Mouse (Mus musculus) limb, embryonic 11.5 days (tissue): ENCODE results near the gene Focad. TPM values are rescaled to one million over a fixed set of nuclear protein-coding genes. Genes with fewer than 3 reads are reported as not detected.

Experiments used
- ATAC-seq: fragments of 200-750 bp; cut with Nextera tagmentation; 2 replicates; pipeline ENCODE4 v1.8.0; 2017; ENCODE audit warnings: low read depth; ENCODE audit not compliant: insufficient number of reproducible peaks, low FRiP score, low TSS enrichment
- DNase-seq: peaks from one replicate; pipeline ENCODE4 v3.0.0-alpha.2; 2015; ENCODE audit warnings: low spot score
- H3K27ac ChIP-seq: fragments of 300-500 bp; sonication (generic); replicated peaks from 2 replicates; pipeline ENCODE4 v1.5.1; 2014; ENCODE audit warnings: low read depth, mild to moderate bottlenecking, low read length
- H3K27me3 ChIP-seq: fragments of 300-500 bp; sonication (generic); 2 replicates; pipeline ENCODE4 v1.6.1; 2014; ENCODE audit warnings: mild to moderate bottlenecking, low read length, mixed read lengths; ENCODE audit not compliant: control insufficient read depth, insufficient read depth
- H3K36me3 ChIP-seq: fragments of 300-500 bp; sonication (generic); 2 replicates; pipeline ENCODE4 v1.6.1; 2014; ENCODE audit warnings: mild to moderate bottlenecking, low read length, moderate library complexity, mixed read lengths; ENCODE audit not compliant: control insufficient read depth, insufficient read depth
- H3K4me1 ChIP-seq: fragments of 300-500 bp; sonication (generic); 2 replicates; pipeline ENCODE4 v1.6.1; 2014; ENCODE audit warnings: low read length, mixed read lengths; ENCODE audit not compliant: control insufficient read depth, insufficient read depth
- H3K4me2 ChIP-seq: fragments of 300-500 bp; sonication (generic); 2 replicates; pipeline ENCODE4 v1.6.1; 2014; ENCODE audit warnings: low read depth, mild to moderate bottlenecking, moderate library complexity; ENCODE audit not compliant: severe bottlenecking
- H3K4me3 ChIP-seq: fragments of 300-500 bp; sonication (generic); 2 replicates; pipeline ENCODE4 v1.5.1; 2014; ENCODE audit warnings: low read depth, low read length
- H3K9ac ChIP-seq: fragments of 300-500 bp; sonication (generic); 2 replicates; pipeline ENCODE4 v1.6.1; 2014; ENCODE audit warnings: mild to moderate bottlenecking, low read length
- H3K9me3 ChIP-seq: fragments of 300-500 bp; sonication (generic); 2 replicates; pipeline ENCODE4 v1.6.1; 2016; ENCODE audit warnings: low read length; ENCODE audit not compliant: control insufficient read depth
- WGBS: fragments of 180-500 bp; shearing (Covaris S2); extraction: QIAGEN DNeasy Blood & Tissue Kit; methylation state at CpG from one replicate; pipeline ENCODE4 v1.1.7; 2014; 5-methylcytosine and 5-hydroxymethylcytosine counted together
- polyA plus RNA-seq: library from polyadenylated mRNA; unstranded; fragments of >200 nt; fragmentation: Nextera tagmentation; extraction: Ambion mirVana; gene quantifications from 2 replicates; pipeline ENCODE4 v1.2.1, GENCODE M21; 2014

The Focad gene
- polyA plus RNA-seq, 1 experiment from 2014 or later, result 13.9 TPM

DNA sequence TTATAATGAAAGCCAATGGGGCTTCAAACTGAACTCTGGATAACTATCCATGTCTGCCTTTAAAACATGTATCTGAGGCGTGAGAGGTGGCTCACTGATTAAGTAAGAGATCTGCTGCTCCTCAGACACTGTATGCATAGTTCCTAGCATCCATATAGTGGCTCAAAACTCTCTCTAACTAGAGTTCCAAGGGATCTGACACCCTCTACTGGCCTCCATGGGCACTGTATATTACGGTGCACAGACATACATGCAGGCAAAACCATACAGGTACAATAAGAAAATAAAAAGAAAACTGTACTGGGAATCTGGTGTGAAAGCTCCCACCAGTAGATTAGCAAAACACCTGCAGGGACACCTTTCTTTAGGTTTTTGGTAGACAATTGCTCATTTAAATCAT, 186.1 kb downstream of the Focad start:
- 87% methylated on average over 2 of the region's 2 CpGs for WGBS
- Histone ChIP-seq H3K27me3 (no peaks in the 10 kb centered on the region), H3K4me1 (peaks cover 1% of the 10 kb centered on the region; the same call in 1 of the 2 replicates), H3K4me2 (no peak overlapping the region), H3K9me3 (no peaks in the 10 kb centered on the region), H3K4me3 (no peak overlapping the region), H3K36me3 (no peaks in the 10 kb centered on the region), H3K9ac (no peak overlapping the region), H3K27ac (no peak overlapping the region)
- DNase-seq, result no peak
- ATAC-seq, result no peak

DNA sequence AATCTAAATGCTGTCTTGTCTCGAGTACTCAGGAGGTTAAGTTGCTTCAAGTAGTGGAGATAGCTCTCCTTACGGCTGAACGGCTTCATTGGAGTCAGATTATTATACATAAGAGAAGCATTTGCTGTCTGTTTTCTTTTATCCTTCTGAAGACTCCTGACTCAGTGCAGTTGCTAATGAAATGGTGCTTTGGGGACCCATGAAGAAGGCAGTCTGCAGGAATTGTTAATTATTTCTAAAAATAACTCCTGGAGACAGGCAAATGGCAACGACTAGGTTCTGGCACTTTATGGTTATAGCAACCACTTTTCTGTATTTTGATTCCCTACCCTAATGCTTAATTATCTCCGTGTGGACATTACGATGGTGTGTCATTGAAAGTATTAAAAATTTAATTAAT, 201.1 kb downstream of the Focad start:
- DNase-seq (no peak), ATAC-seq (no peak)
- H3K4me3 ChIP-seq, result no peak overlapping the region
- no peaks in the 10 kb centered on the region for H3K36me3 ChIP-seq
- H3K27ac ChIP-seq, result no peak overlapping the region
- H3K27me3 ChIP-seq, result no peaks in the 10 kb centered on the region
- no peaks in the 10 kb centered on the region for H3K9me3 ChIP-seq
- 68% methylated on average over 6 of the region's 6 CpGs for whole genome bisulfite sequencing
- H3K9ac ChIP-seq, result no peak overlapping the region
- no peak overlapping the region for H3K4me2 ChIP-seq
- no peaks in the 10 kb centered on the region for H3K4me1 ChIP-seq

DNA sequence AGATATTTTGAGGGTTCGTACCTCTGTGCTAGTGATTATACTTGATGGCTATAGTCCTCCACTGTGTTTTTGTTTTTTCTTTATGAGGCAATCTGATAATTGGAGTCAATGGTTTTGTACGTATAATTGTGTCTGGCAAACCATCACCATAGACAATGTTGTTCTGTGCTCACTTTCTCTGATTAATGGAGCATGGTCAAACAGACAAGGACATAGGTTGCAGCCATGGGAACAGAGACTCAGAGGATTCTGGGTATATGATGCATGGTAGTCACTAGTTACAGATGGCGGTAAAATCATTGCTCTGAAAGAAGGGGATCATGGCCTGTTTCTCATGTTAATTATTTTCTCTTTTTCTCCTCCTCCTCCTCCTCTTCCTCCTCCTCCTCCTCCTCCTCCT, 205.1 kb downstream of the Focad start:
- H3K27me3 ChIP-seq, result no peaks in the 10 kb centered on the region
- DNase-seq (no peak), ATAC-seq (no peak)
- H3K27ac ChIP-seq, result no peak overlapping the region
- H3K36me3 ChIP-seq, result no peaks in the 10 kb centered on the region
- H3K9me3 ChIP-seq, result no peaks in the 10 kb centered on the region
- 69% methylated on average over 3 of the region's 3 CpGs for WGBS
- H3K4me2 ChIP-seq, result no peak overlapping the region
- H3K4me3 ChIP-seq, result no peak overlapping the region
- no peak overlapping the region for H3K9ac ChIP-seq
- no peaks in the 10 kb centered on the region for H3K4me1 ChIP-seq

DNA sequence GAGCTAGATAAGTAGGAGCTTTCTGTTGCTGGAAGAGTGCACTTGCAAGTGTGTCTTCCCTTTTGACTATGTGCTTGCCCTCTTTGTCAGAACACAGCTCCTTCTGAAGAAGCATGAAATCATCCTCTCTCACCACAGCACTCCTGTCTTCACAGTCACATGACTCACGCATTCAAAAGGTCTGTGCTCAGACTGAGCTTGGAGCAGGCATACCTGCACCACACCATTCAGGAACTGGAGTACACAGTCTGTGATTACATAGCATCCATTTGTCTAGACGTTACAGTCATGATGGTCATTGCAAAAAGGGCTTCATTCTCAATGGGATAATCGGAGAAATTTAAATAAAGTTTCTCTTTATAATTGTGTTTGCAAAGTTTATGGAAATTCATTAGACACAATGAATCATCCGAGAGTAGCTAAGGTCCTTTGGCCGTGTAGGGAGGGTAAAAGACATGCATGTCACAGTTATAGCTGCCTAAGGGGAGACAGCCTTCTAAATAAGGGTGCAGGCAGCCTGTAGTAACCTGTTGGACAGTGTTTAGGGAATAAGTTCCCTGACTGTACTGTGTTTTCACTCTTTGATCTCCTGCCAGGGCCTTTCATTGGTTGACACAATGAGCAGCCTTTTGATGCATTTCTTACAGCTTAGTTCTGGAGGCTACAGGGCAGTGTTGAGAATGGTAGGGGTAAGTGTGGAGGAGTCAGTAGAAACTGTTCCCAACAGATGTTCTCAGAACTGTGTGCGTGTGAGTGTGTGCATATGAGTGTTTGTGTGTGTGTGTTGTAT, 206.6 kb downstream of the Focad start:
- Histone ChIP-seq H3K9me3 (no peaks in the 10 kb centered on the region), H3K4me1 (no peaks in the 10 kb centered on the region), H3K27me3 (no peaks in the 10 kb centered on the region), H3K36me3 (no peaks in the 10 kb centered on the region), H3K9ac (no peak overlapping the region), H3K4me3 (no peak overlapping the region), H3K4me2 (no peak overlapping the region), H3K27ac (no peak overlapping the region)
- DNase-seq, result no peak
- WGBS, result 81% methylated on average over 6 of the region's 6 CpGs
- ATAC-seq, result no peak

DNA sequence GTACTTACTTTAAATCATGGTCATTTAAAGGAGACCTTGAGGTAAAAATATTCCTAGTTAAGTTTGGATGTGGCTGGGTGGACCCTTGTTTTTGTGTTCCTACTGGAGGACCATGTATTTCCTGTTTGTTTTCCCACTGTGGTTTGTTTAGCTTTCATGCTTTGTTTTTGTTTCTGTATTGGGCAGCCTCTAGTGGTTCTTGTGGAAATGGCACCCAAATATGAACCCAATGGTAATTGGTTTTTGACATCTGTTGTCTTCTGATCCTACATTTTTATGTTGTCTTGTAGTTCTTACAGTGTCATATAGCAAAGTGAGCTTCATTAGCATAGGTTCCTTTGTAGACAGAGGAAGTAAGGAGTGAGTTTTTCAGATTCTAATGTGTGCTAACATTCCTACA, 207.9 kb downstream of the Focad start:
- Histone ChIP-seq H3K4me3 (no peak overlapping the region), H3K9ac (no peak overlapping the region), H3K9me3 (no peaks in the 10 kb centered on the region), H3K27me3 (no peaks in the 10 kb centered on the region), H3K4me1 (no peaks in the 10 kb centered on the region), H3K4me2 (no peak overlapping the region), H3K36me3 (no peaks in the 10 kb centered on the region), H3K27ac (no peak overlapping the region)
- no peak for DNase-seq
- ATAC-seq, result no peak

- Histone ChIP-seq H3K4me1 (no peaks in the 10 kb centered on the region), H3K27me3 (no peaks in the 10 kb centered on the region), H3K36me3 (no peaks in the 10 kb centered on the region), H3K27ac (no peak overlapping the region), H3K9ac (no peak overlapping the region), H3K4me2 (no peak overlapping the region), H3K9me3 (no peaks in the 10 kb centered on the region), H3K4me3 (no peak overlapping the region)
- ATAC-seq (no peak), DNase-seq (no peak)
- 87% methylated on average over 3 of the region's 3 CpGs for WGBS
These were observed 213.3 kb downstream of the Focad start for GRCm38 (mm10) chr4:88307691-88308090.

- no peaks in the 10 kb centered on the region for H3K9me3 ChIP-seq
- no peak overlapping the region for H3K27ac ChIP-seq
- H3K4me2 ChIP-seq, result no peak overlapping the region
- no peak overlapping the region for H3K4me3 ChIP-seq
- H3K4me1 ChIP-seq, result no peaks in the 10 kb centered on the region
- H3K36me3 ChIP-seq, result no peaks in the 10 kb centered on the region
- ATAC-seq (no peak), DNase-seq (no peak)
- H3K9ac ChIP-seq, result no peak overlapping the region
- 95% methylated on average over 10 of the region's 10 CpGs for WGBS
- no peaks in the 10 kb centered on the region for H3K27me3 ChIP-seq
These were observed 214.1 kb downstream of the Focad start for GRCm38 (mm10) chr4:88308342-88309116.

- H3K27me3 ChIP-seq, result no peaks in the 10 kb centered on the region
- peak; percentile 54 for DNase-seq
- no peak overlapping the region for H3K4me3 ChIP-seq
- WGBS, result 47% methylated on average over 2 of the region's 2 CpGs
- no peak overlapping the region for H3K9ac ChIP-seq
- no peaks in the 10 kb centered on the region for H3K4me1 ChIP-seq
- H3K36me3 ChIP-seq, result no peaks in the 10 kb centered on the region
- no peak overlapping the region for H3K4me2 ChIP-seq
- no peak overlapping the region for H3K27ac ChIP-seq
- no peak for ATAC-seq
- H3K9me3 ChIP-seq, result no peaks in the 10 kb centered on the region
These were observed 215.2 kb downstream of the Focad start for GRCm38 (mm10) chr4:88309676-88310075.
